Mouse (Mus musculus): ENCODE measurements at regions not wholly inside any gene's neighbourhood (a gene's known extent, or its start where the extent isn't known, plus 50 kb on each side); places are given as distances from the start of the nearest gene placed in this dataset.

GRCm38 (mm10) chr7:40422125-40422524 is 476.0 kb upstream of the Vstm2b start:
- DNase-seq (ENCODE audit: low spot score), result no peak

GRCm38 (mm10) chr7:40429416-40429815 is 468.7 kb upstream of the Vstm2b start:
- DNase-seq (ENCODE audit: low spot score), result no peak

DNA sequence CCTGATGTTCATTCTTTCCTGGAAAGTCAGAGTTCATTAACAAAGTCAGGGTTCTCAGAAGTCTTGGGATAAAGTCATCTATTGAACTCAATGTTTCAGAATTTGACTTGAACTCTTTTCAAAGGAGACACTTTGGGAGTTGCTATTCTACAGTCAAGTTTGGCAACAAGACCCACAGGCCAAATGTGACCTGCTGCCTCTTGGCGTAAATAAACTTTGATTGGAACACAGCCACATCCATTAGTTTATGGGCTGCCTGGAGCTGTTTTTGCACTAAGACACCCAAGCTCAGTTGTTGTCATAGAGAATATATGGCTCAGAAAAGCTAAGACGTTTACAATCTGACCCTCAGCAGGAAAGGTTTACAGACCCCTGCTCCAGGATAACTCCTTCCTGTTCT is 464.2 kb upstream of the Vstm2b start:
- no peak for DNase-seq (ENCODE audit: low spot score)

DNA sequence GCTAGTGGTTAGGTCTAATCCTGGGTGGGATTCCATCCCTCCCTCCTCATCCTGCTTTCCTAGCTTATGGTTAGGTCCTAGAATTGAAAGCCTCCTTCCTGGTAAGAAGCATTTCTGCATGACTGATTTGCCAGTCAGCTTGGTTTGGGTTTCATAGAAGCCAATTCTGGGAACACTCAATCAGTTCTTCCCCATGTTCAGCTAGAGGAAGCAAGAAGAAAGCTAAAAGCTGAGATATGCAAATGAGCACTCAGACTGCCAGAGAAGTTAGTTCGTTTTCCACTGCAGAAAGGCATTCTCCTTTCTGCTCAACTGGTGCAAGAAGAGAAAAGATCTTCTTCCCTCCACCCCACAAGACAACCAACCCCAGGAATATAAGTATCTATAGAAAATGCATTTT is 457.0 kb upstream of the Vstm2b start:
- DNase-seq (ENCODE audit: low spot score), result no peak

- no peak for DNase-seq (ENCODE audit: low spot score)
Measured at GRCm38 (mm10) chr7:40441786-40442185, 456.3 kb upstream of the Vstm2b start.

DNA sequence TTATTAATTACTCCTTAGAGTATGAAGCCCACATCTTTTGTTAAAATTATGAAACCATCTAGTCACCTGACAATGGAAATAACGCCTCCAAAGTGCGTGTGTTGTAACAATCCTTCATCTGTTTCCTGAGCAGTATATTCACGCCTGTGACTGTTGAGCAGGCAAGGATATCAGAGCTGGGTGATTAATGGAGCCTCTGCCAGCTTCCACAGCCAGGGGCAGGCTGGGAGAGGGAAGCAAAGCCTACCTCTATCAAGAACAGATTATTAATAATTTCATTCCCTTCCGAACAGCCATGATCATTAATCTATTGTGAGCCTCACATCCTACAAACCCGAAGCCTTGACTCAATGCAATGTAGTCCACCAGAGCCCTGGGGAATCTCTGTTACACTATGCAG is 431.7 kb upstream of the Vstm2b start:
- DNase-seq (ENCODE audit: low spot score), result no peak

GRCm38 (mm10) chr7:40487256-40487655 is 410.9 kb upstream of the Vstm2b start:
- DNase-seq (ENCODE audit: low spot score), result no peak

DNA sequence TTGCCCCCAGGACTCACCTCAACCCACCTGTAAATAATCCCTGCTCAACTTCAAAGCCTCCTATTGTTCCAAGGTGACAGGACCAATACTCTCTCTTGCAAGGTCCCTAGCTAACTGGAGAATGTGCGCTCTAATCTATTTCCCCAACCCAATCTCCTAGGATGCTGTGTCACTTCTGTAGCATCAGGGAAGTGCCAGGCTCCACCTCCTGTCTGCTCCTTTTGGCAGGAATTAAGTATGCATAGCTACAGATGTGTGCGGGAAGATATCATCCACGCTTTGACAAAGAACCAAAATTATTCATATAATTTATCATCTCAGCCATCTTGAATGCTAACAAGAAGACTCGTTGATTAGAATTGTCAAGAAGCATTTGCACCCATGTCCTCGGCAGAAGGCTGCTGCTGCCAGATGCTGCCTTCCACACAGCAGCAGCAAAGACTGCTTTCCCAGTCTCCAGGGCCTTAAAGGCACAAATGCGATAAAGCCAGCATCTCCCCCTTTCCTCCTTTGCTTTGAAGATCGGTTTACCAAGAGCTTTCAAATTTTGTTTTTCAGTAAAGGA is 375.3 kb upstream of the Vstm2b start:
- no peak for DNase-seq (ENCODE audit: low spot score)

GRCm38 (mm10) chr7:40536601-40537000 is 361.5 kb upstream of the Vstm2b start:
- no peak for DNase-seq (ENCODE audit: low spot score)

DNA sequence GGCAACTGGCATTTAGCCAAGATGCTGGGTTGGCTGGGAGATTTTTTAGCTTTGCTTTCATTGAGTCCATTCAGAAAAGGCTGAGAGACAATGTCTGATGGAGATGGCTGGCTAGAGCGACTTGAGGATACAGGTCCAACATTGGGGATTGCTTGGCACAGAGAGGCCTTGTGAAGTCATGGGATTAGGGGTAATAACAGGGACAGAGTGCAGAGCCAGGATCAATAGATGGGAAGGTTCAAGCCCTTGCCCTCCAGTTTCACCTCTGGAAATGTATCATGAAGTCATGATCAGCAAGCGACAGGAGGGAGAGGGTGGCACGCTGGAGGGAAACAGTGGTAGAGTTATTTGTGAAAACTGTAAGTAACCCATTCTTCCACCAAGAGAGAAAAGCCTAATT is 360.5 kb upstream of the Vstm2b start:
- no peak for DNase-seq (ENCODE audit: low spot score)

DNA sequence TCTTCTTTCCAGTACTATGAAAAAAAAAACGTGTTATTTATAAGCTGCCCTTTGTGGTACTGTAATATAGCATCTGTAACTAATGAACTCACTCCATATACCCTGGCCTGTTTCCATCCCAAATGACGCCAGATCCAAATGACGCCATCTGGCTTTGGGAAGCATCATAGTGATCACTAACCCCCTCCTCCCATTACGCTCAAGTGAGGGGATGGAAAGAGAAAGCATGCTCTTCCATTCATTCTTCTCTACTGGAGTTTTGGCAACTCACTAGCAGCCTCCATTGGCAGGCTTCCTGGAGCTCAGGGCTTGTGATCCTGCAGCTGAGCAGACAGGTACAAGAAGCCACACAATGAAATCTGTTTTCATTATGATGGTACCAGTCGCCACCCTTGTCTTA is 358.3 kb upstream of the Vstm2b start:
- no peak for DNase-seq (ENCODE audit: low spot score)

- DNase-seq (ENCODE audit: low spot score), result no peak
Measured at GRCm38 (mm10) chr7:40541283-40541682, 356.8 kb upstream of the Vstm2b start.

DNA sequence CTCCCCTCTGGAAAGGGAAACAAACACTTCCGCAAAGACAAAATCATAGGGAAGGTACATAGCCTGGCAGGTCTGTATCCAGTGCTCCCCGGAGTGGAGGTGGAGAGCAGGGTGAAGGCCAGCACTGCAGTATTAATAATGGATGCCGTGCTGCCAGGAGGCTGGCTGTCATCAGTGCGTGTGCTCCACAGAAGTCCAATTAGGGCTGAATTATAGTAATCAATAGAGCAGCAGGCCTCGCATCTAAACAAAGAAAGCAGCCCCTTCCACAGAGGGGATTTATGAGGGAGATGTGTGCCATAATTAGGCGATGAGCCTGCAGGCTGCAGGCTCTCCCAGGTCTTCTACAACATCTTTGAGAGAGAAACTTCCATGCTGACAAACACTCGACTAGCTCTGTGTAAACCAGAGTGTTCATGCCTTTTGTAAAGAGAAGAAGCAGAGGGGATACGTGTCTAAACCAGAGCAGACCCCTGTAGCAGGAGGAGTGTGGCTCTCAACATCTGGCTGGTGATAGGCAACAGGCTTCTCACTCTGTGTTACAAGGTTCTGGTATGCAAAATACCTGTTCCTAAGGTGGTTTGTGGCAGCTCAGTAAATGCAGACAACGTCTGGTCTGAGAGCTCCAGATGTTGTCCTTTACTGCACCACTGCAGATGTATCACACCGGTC is 334.5 kb upstream of the Vstm2b start:
- DNase-seq (ENCODE audit: low spot score), result no peak

DNA sequence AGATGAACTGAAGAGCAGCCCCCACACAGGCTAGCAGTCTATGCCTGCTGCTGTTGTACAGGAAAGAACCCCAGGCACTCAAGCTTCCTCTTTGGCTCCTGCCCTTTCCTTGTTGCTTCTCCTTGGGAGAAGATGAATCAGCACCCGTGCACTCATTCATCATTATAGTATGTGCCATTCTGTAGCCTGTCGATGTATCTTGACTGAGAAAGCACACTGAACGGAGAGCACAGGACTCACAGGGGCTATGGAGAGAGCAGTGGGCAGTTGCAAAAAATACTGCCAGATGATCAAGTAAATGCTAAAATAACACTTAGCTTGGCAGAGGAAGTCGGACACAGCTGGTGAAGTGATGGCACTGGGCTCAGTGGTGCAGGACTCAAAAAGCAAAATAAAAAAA is 322.2 kb upstream of the Vstm2b start:
- DNase-seq (ENCODE audit: low spot score), result no peak

DNA sequence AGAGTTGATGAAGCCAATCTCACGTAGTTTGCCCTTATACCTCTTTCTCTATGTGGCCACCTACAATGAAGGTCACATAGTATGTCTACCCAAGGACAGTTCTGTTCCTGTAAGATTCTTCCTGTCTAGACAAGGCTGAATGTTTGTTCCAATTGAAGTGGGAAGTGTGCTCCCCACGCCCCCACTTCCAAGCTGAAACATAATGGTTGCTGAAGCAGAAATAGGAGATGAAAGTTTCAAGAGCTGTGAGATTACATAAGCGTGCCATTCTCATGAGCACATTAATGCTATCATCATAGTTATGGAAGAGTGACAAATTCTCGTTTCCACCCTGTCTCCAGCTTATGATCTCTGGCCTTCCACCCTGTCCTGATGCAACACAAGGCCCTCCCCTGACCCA is 320.8 kb upstream of the Vstm2b start:
- DNase-seq (ENCODE audit: low spot score), result no peak

GRCm38 (mm10) chr7:40620761-40621160 is 277.4 kb upstream of the Vstm2b start:
- no peak for DNase-seq (ENCODE audit: low spot score)

- no peak for DNase-seq (ENCODE audit: low spot score)
Measured at GRCm38 (mm10) chr7:40622811-40623210, 275.3 kb upstream of the Vstm2b start.

DNA sequence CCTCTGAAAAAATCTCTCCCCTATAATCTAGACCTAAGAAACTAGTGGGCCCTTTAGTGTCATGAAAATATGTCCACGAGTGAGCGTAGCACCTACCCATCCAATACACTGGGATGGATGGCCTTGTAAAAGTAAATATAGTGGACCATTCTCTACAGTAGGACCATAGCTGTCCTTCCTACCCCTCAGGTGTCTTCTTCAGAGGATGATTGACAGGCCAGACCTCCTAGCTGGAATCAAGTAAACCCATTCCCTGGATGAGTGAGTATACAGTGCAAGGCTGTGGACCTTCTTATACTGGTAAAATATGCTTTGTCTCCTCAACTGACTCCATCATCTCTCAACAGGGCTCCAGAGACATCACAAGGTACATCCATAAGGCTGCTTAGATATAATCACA is 274.8 kb upstream of the Vstm2b start:
- no peak for DNase-seq (ENCODE audit: low spot score)

GRCm38 (mm10) chr7:40636369-40636768 is 261.8 kb upstream of the Vstm2b start:
- no peak for DNase-seq (ENCODE audit: low spot score)

- DNase-seq (ENCODE audit: low spot score), result no peak
Measured at GRCm38 (mm10) chr7:40654982-40655381, 243.1 kb upstream of the Vstm2b start.

DNA sequence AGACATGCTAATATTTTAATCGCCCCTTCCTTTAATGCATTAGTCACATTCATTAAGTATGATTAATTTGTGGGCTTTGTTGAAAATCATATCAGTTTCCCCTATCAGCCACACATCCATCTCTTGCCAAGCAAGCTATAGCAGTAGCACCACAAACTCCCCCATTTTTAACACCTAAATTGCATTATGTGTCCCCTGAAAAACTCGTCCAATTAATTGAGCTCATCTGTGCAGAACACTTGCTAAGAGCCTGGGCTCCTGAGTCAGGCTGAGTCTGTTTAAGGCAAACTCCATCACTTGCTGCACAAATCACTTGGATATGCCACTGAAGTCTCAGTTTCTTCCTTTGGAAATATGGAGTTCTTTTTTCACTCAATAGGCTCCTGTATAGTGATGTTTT is 242.7 kb upstream of the Vstm2b start:
- DNase-seq (ENCODE audit: low spot score), result no peak

DNA sequence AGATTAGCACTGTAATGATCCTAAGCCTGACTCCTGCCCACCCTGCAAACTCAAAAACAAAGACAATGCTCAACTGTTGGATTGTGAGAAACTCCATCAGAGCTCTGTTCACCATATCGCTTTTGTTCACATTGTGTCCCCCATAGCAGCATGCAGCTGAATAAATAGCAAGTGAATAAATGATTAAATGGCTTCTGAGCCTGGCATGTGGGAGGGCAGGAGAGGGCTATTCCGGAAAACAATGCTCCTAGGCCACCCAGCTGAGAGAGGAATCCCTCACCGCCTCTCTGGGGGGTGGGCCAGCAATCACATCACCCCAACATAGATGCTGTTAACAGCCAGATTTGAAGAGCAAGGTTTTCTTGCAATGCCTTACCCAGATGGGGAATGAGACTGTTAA is 238.5 kb upstream of the Vstm2b start:
- no peak for DNase-seq (ENCODE audit: low spot score)

GRCm38 (mm10) chr7:40663781-40664180 is 234.3 kb upstream of the Vstm2b start:
- DNase-seq (ENCODE audit: low spot score), result no peak

- no peak for DNase-seq (ENCODE audit: low spot score)
Measured at GRCm38 (mm10) chr7:40666625-40667024, 231.5 kb upstream of the Vstm2b start.

All from adipocyte (in vitro differentiated cells).